Mouse (Mus musculus) CH12.LX (cell line): ENCODE data around the gene Kdm8. TPM values are rescaled to one million over a fixed set of nuclear protein-coding genes. Genes with fewer than 3 reads are reported as not detected.

Experiments used
- DNase-seq: peaks from one replicate; pipeline ENCODE4 v3.0.0-alpha.2; 2013; ENCODE audit errors: extremely low read depth
- H3K27ac ChIP-seq: 2 replicates; pipeline ENCODE4 v1.5.1; 2012; ENCODE audit warnings: low read depth, mild to moderate bottlenecking, control low read depth, moderate library complexity; ENCODE audit not compliant: insufficient read depth
- H3K27me3 ChIP-seq: replicated peaks from 2 replicates; pipeline ENCODE3; 2012; ENCODE audit warnings: inconsistent platforms
- H3K36me3 ChIP-seq, 2 experiments: replicated peaks in 1 of 2; 2 replicates each; pipeline versions ENCODE3 to v1.6.1; 2012; ENCODE audit warnings: inconsistent platforms in 1 of 2, low read length in 1 of 2, mild to moderate bottlenecking in 1 of 2, mixed read lengths in 1 of 2, moderate library complexity in 1 of 2; ENCODE audit not compliant: control insufficient read depth in 1 of 2, insufficient read depth in 1 of 2
- H3K4me1 ChIP-seq, 2 experiments: 2 replicates each; pipeline ENCODE4 v1.6.1; 2012; ENCODE audit warnings: inconsistent platforms in 1 of 2, moderate library complexity in 1 of 2; ENCODE audit not compliant: insufficient read depth in 2 of 2, control insufficient read depth in 1 of 2
- H3K4me2 ChIP-seq: 2 replicates; pipeline ENCODE4 v1.6.1; 2012; ENCODE audit warnings: low read depth, mild to moderate bottlenecking, control low read depth; ENCODE audit not compliant: poor library complexity, insufficient read depth, severe bottlenecking
- H3K4me3 ChIP-seq, 3 experiments: fragments of 150-350 bp in 1 of 3; sonication (generic) in 1 of 3; replicated peaks in 1 of 3; 2 replicates each; pipeline versions ENCODE3 to v1.5.1; 2011 to 2012; ENCODE audit warnings: low read depth in 2 of 3, low read length in 2 of 3, mild to moderate bottlenecking in 2 of 3, moderate library complexity in 2 of 3, control low read depth in 1 of 3, improper control_type of control experiment in 1 of 3, inconsistent platforms in 1 of 3, mixed read lengths in 1 of 3; ENCODE audit not compliant: poor library complexity in 1 of 3
- H3K79me2 ChIP-seq: replicated peaks from 2 replicates; pipeline ENCODE4 v1.6.1; 2012; ENCODE audit warnings: mild to moderate bottlenecking, moderate library complexity; ENCODE audit not compliant: control insufficient read depth, poor library complexity, insufficient read depth, severe bottlenecking; ENCODE audit errors: extremely low read depth
- H3K9ac ChIP-seq: 2 replicates; pipeline ENCODE4 v1.6.1; 2012; ENCODE audit warnings: low read depth, mild to moderate bottlenecking, control low read depth, moderate library complexity; ENCODE audit not compliant: insufficient read depth
- H3K9me3 ChIP-seq: replicated peaks from 2 replicates; pipeline ENCODE3; 2012; ENCODE audit warnings: low read length, inconsistent platforms, mixed read lengths
- BHLHE40 ChIP-seq: IDR thresholded peaks from 2 replicates; pipeline ENCODE4 v1.6.1; 2011; ENCODE audit warnings: mild to moderate bottlenecking, low read depth, low read length, improper control_type of control experiment
- CHD1 ChIP-seq: IDR thresholded peaks from 2 replicates; pipeline ENCODE4 v1.6.1; 2012; ENCODE audit warnings: low read depth, low read length, improper control_type of control experiment, inconsistent platforms
- CHD2 ChIP-seq: IDR thresholded peaks from 2 replicates; pipeline ENCODE4 v1.6.1; 2011; ENCODE audit warnings: low read length, improper control_type of control experiment
- CTCF ChIP-seq, 2 experiments: IDR thresholded peaks in 1 of 2; conservative IDR thresholded peaks in 1 of 2; 2 replicates each; pipeline ENCODE4 v1.5.1; 2011 to 2012; ENCODE audit warnings: low read depth in 2 of 2, low read length in 2 of 2, improper control_type of control experiment in 1 of 2, inconsistent platforms in 1 of 2, mild to moderate bottlenecking in 1 of 2, moderate library complexity in 1 of 2
- E2F4 ChIP-seq: IDR thresholded peaks from 2 replicates; pipeline ENCODE4 v1.6.1; 2011; ENCODE audit warnings: low read depth, low read length, improper control_type of control experiment; ENCODE audit not compliant: insufficient replicate concordance
- ELF1 ChIP-seq: IDR thresholded peaks from 2 replicates; pipeline ENCODE4 v1.6.1; 2014; ENCODE audit warnings: low read depth, mild to moderate bottlenecking, inconsistent platforms, low read length, improper control_type of control experiment
- EP300 ChIP-seq: IDR thresholded peaks from 2 replicates; pipeline ENCODE4 v1.6.1; 2011; ENCODE audit warnings: low read length, improper control_type of control experiment
- ETS1 ChIP-seq: conservative IDR thresholded peaks from 2 replicates; pipeline ENCODE4 v1.6.1; 2012; ENCODE audit warnings: low read depth, mild to moderate bottlenecking, inconsistent platforms, low read length, improper control_type of control experiment, moderate library complexity
- HCFC1 ChIP-seq: IDR thresholded peaks from 2 replicates; pipeline ENCODE4 v1.6.1; 2012; ENCODE audit warnings: low read depth, mild to moderate bottlenecking, inconsistent platforms, low read length, improper control_type of control experiment
- IRF4 ChIP-seq: IDR thresholded peaks from 2 replicates; pipeline ENCODE4 v1.6.1; 2014; ENCODE audit warnings: low read depth, mild to moderate bottlenecking, inconsistent platforms, low read length, improper control_type of control experiment
- JUN ChIP-seq: IDR thresholded peaks from 2 replicates; pipeline ENCODE4 v1.6.1; 2011; ENCODE audit warnings: low read depth, mild to moderate bottlenecking, low read length, improper control_type of control experiment, moderate library complexity; ENCODE audit not compliant: insufficient read depth
- JUND ChIP-seq: conservative IDR thresholded peaks from 2 replicates; pipeline ENCODE4 v1.6.1; 2011; ENCODE audit warnings: low read depth, low read length, improper control_type of control experiment
- KAT2A ChIP-seq: IDR thresholded peaks from 2 replicates; pipeline ENCODE4 v1.6.1; 2012; ENCODE audit warnings: low read length, improper control_type of control experiment, inconsistent platforms; ENCODE audit not compliant: insufficient replicate concordance
- MAFK ChIP-seq: IDR thresholded peaks from 2 replicates; pipeline ENCODE4 v1.6.1; 2011; ENCODE audit warnings: low read length, improper control_type of control experiment; ENCODE audit not compliant: insufficient replicate concordance
- MAX ChIP-seq: IDR thresholded peaks from 2 replicates; pipeline ENCODE4 v1.6.1; 2011; ENCODE audit warnings: low read length, improper control_type of control experiment
- MEF2A ChIP-seq: IDR thresholded peaks from 2 replicates; pipeline ENCODE4 v1.6.1; 2014; ENCODE audit warnings: low read depth, mild to moderate bottlenecking, inconsistent platforms, low read length, improper control_type of control experiment, borderline replicate concordance
- MXI1 ChIP-seq: IDR thresholded peaks from 2 replicates; pipeline ENCODE4 v1.6.1; 2011; ENCODE audit warnings: mild to moderate bottlenecking, low read depth, low read length, improper control_type of control experiment
- MYC ChIP-seq: IDR thresholded peaks from 2 replicates; pipeline ENCODE4 v1.6.1; 2011; ENCODE audit warnings: low read depth, mild to moderate bottlenecking, improper control_type of control experiment, low read length
- NELFE ChIP-seq: IDR thresholded peaks from 2 replicates; pipeline ENCODE4 v1.6.1; 2011; ENCODE audit warnings: low read depth, low read length, improper control_type of control experiment
- NRF1 ChIP-seq: IDR thresholded peaks from 2 replicates; pipeline ENCODE4 v1.6.1; 2014; ENCODE audit warnings: low read depth, mild to moderate bottlenecking, inconsistent platforms, low read length, improper control_type of control experiment, moderate library complexity
- POLR2AphosphoS2 ChIP-seq: IDR thresholded peaks from 2 replicates; pipeline ENCODE4 v1.6.1; 2011; ENCODE audit warnings: low read depth, low read length, improper control_type of control experiment
- RAD21 ChIP-seq: IDR thresholded peaks from 2 replicates; pipeline ENCODE4 v1.6.1; 2011; ENCODE audit warnings: low read depth, mild to moderate bottlenecking, low read length, improper control_type of control experiment, moderate library complexity
- RCOR1 ChIP-seq: conservative IDR thresholded peaks from 2 replicates; pipeline ENCODE4 v1.6.1; 2012; ENCODE audit warnings: low read depth, mild to moderate bottlenecking, inconsistent platforms, low read length, improper control_type of control experiment
- SIN3A ChIP-seq: IDR thresholded peaks from 2 replicates; pipeline ENCODE4 v1.6.1; 2012; ENCODE audit warnings: low read length, improper control_type of control experiment, inconsistent platforms
- SMC3 ChIP-seq: IDR thresholded peaks from 2 replicates; pipeline ENCODE4 v1.6.1; 2011; ENCODE audit warnings: low read depth, low read length, improper control_type of control experiment
- TBP ChIP-seq: conservative IDR thresholded peaks from 2 replicates; pipeline ENCODE4 v1.6.1; 2011; ENCODE audit warnings: low read depth, low read length, improper control_type of control experiment
- TCF12 ChIP-seq: IDR thresholded peaks from 2 replicates; pipeline ENCODE4 v1.6.1; 2014; ENCODE audit warnings: low read depth, mild to moderate bottlenecking, inconsistent platforms, low read length, improper control_type of control experiment
- UBTF ChIP-seq: IDR thresholded peaks from 2 replicates; pipeline ENCODE4 v1.6.1; 2012; ENCODE audit warnings: low read depth, mild to moderate bottlenecking, inconsistent platforms, low read length, improper control_type of control experiment, moderate library complexity
- USF2 ChIP-seq: conservative IDR thresholded peaks from 2 replicates; pipeline ENCODE4 v1.6.1; 2011; ENCODE audit warnings: low read depth, low read length, improper control_type of control experiment
- ZC3H11A ChIP-seq: IDR thresholded peaks from 2 replicates; pipeline ENCODE4 v1.6.1; 2012; ENCODE audit warnings: low read depth, mild to moderate bottlenecking, inconsistent platforms, low read length, improper control_type of control experiment
- ZKSCAN1 ChIP-seq: IDR thresholded peaks from 2 replicates; pipeline ENCODE4 v1.6.1; 2012; ENCODE audit warnings: low read depth, inconsistent platforms, low read length, improper control_type of control experiment, borderline replicate concordance
- ZNF384 ChIP-seq: IDR thresholded peaks from 2 replicates; pipeline ENCODE4 v1.6.1; 2012; ENCODE audit warnings: low read depth, low read length, improper control_type of control experiment, inconsistent platforms
- dilution Hi-C: fragments of 300-500 bp; cut with MboI; formaldehyde crosslinking; loops from 2 replicates; pipeline ENCODE4 v1.14.3; 2020; ENCODE audit warnings: low sequenced_read_pairs; ENCODE audit not compliant: extremely low pct_unique_long_range_greater_than_20kb, extremely low pct_ligation_motif_present
- in situ Hi-C: fragments of 300-500 bp; cut with MboI; formaldehyde crosslinking; loops from 3 replicates; pipeline ENCODE4 v1.14.3; 2019; ENCODE audit warnings: low sequenced_read_pairs, low pct_ligation_motif_present, low pct_unique_long_range_greater_than_20kb, mixed read lengths
- polyA plus RNA-seq: library from polyadenylated mRNA; unstranded; fragments of >175 nt; gene quantifications from 2 replicates; pipeline ENCODE4 v1.2.1, GENCODE M21; 2012; ENCODE audit warnings: low read depth; ENCODE audit not compliant: insufficient read length
- total RNA-seq, 2 experiments: library from RNA; depleted of rRNA; stranded (reverse); fragments of 300-350 nt in 1 of 2; fragments of >200 nt in 1 of 2; gene quantifications; 2 replicates each; pipeline ENCODE4 v1.2.3; 2012 to 2014

The Kdm8 gene
- total and polyA plus RNA-seq, 3 experiments = 5.0 to 8.7 (median 6.6) TPM

- in situ Hi-C loops (no loop called here), dilution Hi-C loops (no loop called here)
- no peak overlapping the region for H3K4me2 ChIP-seq
- H3K4me3 ChIP-seq = no peak overlapping the region
- H3K9ac ChIP-seq = no peak overlapping the region
- H3K36me3 ChIP-seq = no peaks in the 10 kb centered on the region
- TF ChIP-seq ELF1 = peak; percentile 15; the same call in 1 of the 2 replicates
- TF ChIP-seq CHD1 = no peak
- TF ChIP-seq EP300 = peak; percentile 82
- TF ChIP-seq BHLHE40 = peak; percentile 82
- no peak for TF ChIP-seq CTCF (conservative IDR thresholded peaks at IDR 0.05 in 1 of 2, IDR thresholded peaks at IDR 0.05 in 1 of 2; ENCODE audit: low read depth in 2 of 2, low read length in 2 of 2)
- peak; percentile 51; the same call in 1 of the 2 replicates for TF ChIP-seq JUND
- no peak for TF ChIP-seq UBTF
- TF ChIP-seq E2F4 = no peak
- peak; percentile 93 for TF ChIP-seq RCOR1
- no peak for TF ChIP-seq ZNF384
- 0 out of 2 replicates have a peak, but pooled peaks have one; percentile 16 for TF ChIP-seq MYC
- TF ChIP-seq HCFC1 = no peak
- peak; percentile 78 for TF ChIP-seq ETS1
- no peak for TF ChIP-seq MAX
- no peak for TF ChIP-seq ZC3H11A
- TF ChIP-seq ZKSCAN1 = no peak
- TF ChIP-seq TCF12 = peak; percentile 94
- no peak for TF ChIP-seq MXI1
- TF ChIP-seq POLR2AphosphoS2 = no peak
- TF ChIP-seq NELFE = no peak
- no peak for TF ChIP-seq RAD21
- no peak for TF ChIP-seq JUN
- TF ChIP-seq SIN3A = peak; percentile 61
- peak; percentile 75; the same call in 1 of the 2 replicates for TF ChIP-seq MAFK
- TF ChIP-seq SMC3 = no peak
- no peak; the same call in 1 of the 2 replicates for TF ChIP-seq CHD2
- no peak for TF ChIP-seq USF2
- no peak for TF ChIP-seq TBP
- no peak for TF ChIP-seq NRF1
- no peak for TF ChIP-seq KAT2A
- peak; percentile 89 for TF ChIP-seq IRF4
- peak; percentile 57; the same call in 1 of the 2 replicates for TF ChIP-seq MEF2A
- DNase-seq = peak; percentile 38
- peaks cover 9 to 11% of the 10 kb centered on the region in 2 experiments for H3K4me1 ChIP-seq
- no peak overlapping the region for H3K27ac ChIP-seq
- H3K27me3 ChIP-seq = no peaks in the 10 kb centered on the region
- H3K79me2 ChIP-seq = no peaks in the 10 kb centered on the region
- peaks cover 11% of the 10 kb centered on the region for H3K9me3 ChIP-seq
These were observed 67.0 kb downstream of the Kdm8 start for GRCm38 (mm10) chr7:125511432-125511831.
